Mouse (Mus musculus) right cerebral cortex, postnatal 14 days (tissue): ENCODE measurements around the gene Gdi2.
A peak's percentile ranks its signal among the peaks of the same experiment; 100 is the strongest.
"Not testable (repeated sequence)": the region's sequence is repeated elsewhere in the genome, so short reads cannot be mapped to it uniquely, and the experiment has no call there.

ENCODE experiments used
- DNase-seq: peaks from one replicate; pipeline ENCODE4 v3.0.0; 2022

Gdi2 gene

GRCm38 (mm10) chr13:3537594-3538222 lies at the start of gene Gdi2:
Gene Gdi2, plus strand, starts transcription at chr13:3538063.
- DNase-seq = peak; percentile 93

DNA sequence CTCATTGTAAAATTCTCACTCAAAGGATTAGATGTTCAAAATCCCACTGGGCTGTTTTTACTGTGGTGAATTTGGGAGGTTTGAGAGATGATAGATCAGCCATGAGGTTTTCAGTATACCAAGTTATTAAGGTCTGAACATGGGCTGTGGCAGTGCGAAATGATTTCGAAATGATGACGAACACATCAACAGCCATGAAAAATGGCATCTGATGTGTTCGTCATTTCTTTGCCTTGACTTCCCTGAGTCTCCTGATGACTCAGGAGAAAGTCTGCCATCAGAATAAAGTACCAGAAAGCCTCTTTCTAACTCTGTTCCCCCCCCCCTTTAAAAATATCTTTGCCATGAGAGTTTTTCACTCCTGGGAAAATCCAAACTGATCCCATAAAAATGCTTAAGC lies 42.3 kb upstream of the Gdi2 start:
- DNase-seq = no peak

DNA sequence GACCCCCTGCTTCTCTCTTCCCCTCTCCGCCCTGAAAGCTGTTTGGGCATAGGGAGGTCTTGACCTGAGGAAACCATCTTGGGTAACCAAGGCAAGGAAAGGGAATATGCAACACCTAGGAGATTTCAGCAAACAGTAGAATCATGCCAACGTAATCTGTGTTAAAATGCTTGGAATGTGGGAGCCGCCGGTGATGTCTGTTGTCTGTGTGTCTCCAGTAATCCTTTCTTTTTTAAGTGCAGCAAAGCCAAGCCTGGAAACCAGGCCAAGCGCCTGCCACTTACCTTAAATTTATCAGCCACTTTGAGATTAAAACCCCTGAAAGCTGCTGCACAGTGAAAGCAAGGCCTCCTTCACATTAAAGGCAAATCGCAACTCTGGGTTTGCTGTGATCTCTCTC lies 36.8 kb upstream of the Gdi2 start:
- not testable (repeated sequence) for DNase-seq

DNA sequence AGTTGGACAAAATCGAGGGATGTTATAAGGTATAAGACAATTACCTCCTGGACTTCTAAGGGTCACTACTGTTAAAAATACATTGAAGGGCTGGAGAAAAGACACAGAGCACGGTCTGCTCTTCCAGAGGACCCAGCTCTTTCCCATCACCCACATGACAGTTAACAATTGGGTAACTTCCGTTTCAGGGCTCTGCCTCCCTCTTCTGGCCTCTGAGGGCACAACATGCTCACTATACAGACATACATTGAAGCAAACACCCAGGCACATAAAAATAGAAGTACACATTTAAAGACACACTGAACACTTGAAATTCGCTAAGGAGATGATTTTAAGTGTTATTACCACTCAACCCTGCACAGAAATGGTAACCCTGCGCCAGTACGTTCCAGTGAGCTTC lies 22.5 kb upstream of the Gdi2 start:
- DNase-seq = not testable (repeated sequence)

- DNase-seq = not testable (repeated sequence)
These were observed 18.5 kb upstream of the Gdi2 start for GRCm38 (mm10) chr13:3519357-3519756.

- not testable (repeated sequence) for DNase-seq
These were observed 17.9 kb upstream of the Gdi2 start for GRCm38 (mm10) chr13:3519994-3520393.

DNA sequence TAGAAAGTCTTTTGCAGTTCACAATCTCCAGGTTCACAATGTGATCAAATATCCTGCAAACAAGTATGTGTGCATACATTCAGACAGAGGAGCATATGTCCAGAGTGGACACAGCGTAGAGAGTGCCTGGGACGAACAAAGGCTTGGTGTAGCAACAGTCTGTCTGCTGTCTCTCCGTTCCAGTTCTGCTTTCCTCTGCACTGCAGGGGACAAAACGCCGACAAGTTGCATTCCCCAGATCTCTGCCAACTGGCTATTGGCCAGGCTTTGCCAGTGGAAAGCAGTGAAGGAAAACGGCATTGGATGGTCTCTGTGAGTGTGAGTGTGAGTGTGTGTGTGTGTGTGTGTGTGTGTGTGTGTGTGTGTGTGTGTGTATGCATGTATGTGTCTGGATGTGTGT lies 14.4 kb upstream of the Gdi2 start:
- DNase-seq = peak; percentile 34

DNA sequence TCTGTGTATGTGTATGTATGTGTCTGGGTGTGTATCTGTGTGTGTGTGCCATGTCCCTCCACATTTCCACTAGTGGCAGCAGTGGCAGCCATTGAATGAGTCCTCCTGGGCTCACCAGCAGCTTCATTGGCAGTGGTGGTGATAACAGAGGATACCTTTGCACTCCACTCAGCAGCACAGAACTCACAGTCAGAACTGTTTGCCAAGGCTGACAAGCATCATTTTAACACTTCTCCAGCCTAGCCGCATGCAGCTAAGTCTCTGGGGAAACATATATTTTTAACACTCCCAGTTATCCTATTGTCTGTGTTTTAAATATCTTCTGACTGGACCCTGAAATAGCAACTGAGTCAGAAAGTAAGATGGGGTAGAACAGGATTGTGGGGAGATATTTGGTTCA lies 13.9 kb upstream of the Gdi2 start:
- no peak for DNase-seq

- DNase-seq = no peak
These were observed 12.2 kb upstream of the Gdi2 start for GRCm38 (mm10) chr13:3525611-3526051.

GRCm38 (mm10) chr13:3526328-3526727 lies 11.5 kb upstream of the Gdi2 start:
- DNase-seq = no peak

GRCm38 (mm10) chr13:3530451-3530850 lies 7.4 kb upstream of the Gdi2 start:
- DNase-seq = no peak

DNA sequence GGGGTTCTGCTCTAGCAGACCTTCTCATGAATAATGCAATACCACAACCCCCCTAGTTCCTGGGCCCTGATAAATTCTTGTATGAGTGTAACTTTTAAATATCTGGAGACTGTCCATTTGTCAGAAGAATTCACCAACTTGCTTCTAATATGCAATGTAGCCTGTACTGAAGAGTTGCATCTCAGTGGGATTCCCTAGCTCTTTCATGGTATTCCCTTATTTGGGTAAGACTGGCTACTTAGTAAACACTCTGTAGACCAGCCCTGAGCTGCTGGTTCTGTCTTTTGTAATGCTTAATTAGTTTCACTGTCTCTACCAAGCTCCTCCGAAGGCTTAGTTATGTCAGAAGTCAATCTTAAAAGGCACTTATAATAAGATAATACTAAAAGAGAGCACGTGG lies 6.7 kb upstream of the Gdi2 start:
- DNase-seq = not testable (repeated sequence)

GRCm38 (mm10) chr13:3531692-3532320 lies 6.1 kb upstream of the Gdi2 start:
- DNase-seq = no peak

- DNase-seq = no peak
These were observed 5.4 kb upstream of the Gdi2 start for GRCm38 (mm10) chr13:3532451-3532850.

DNA sequence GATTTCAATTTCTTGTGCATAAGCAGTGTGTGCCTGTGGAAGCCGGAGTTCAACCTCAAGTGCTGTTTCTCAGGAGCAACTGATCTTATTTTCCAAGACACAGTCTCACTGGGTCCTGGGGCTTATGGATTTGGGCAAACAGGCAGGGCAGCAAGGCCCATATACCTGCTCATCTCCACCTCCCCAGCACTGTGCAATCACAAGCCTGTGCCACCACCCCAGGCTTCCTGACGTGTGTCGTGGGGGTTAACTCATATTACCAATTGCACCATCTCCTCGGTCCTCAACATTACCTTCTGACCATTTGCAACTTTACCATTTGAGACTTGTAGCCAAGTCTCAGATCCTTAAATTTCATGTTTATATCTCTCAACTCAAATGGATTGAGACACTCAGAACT lies 3.7 kb upstream of the Gdi2 start:
- DNase-seq = no peak

DNA sequence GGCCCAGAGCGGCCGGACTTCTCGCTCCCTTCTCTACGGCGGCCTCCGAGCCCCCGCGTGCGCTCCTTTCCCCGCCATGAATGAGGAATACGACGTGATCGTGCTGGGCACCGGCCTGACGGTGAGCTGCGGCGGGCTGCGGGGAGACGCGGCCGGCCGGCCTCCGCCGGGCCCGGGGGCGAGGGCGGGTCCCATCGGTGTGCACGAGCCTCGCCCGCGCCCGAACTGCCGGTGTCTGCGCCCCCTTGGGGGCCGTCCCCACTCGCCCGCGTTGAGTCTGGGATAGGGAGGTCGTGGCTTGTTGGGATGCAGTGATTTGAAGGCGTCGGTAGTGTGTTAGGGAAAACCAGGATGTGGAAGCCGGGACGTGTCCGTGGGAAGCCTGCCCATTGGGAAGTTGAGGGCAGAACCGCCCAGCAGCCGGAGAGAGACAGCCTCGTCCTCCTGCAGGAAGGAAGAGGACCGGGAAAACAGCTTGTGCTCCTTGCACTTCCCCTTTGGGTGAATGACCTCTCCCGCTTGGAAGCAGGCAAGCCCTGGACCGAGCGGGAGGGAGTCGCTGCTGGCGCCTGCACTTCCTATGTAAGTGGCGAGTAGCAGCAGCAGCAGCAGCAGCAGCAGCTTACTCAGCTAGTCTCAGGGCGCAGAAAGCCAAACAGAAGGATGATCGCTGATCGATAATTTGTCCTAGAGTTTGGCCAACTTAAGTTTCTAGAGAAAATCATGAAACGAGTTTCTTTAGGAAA lies 533 bp downstream of the Gdi2 start:
- peak; percentile 61 for DNase-seq

- no peak for DNase-seq
These were observed 1.2 kb downstream of the Gdi2 start for GRCm38 (mm10) chr13:3538969-3539562.

DNA sequence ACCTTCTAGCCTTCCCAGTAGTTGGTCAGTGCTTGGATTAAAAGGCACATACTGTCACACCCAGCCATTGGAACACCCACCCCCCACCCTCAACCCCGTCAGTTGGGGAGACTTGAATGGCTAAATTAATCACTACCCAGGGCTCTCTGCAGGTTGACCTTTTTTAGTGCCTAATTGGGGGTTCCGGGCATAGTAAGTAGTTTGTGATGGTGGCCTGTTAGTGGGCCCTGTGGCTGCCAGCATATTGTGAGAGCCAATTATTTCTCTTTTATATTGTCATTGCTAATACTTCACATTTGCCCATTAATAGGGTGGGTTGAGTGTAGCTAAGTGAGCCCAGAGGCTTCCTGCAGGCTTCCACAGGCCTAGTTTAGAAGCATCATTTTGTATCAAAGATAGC lies 2.3 kb downstream of the Gdi2 start:
- DNase-seq = no peak

- no peak for DNase-seq
These were observed 3.4 kb downstream of the Gdi2 start for GRCm38 (mm10) chr13:3541159-3541782.

DNA sequence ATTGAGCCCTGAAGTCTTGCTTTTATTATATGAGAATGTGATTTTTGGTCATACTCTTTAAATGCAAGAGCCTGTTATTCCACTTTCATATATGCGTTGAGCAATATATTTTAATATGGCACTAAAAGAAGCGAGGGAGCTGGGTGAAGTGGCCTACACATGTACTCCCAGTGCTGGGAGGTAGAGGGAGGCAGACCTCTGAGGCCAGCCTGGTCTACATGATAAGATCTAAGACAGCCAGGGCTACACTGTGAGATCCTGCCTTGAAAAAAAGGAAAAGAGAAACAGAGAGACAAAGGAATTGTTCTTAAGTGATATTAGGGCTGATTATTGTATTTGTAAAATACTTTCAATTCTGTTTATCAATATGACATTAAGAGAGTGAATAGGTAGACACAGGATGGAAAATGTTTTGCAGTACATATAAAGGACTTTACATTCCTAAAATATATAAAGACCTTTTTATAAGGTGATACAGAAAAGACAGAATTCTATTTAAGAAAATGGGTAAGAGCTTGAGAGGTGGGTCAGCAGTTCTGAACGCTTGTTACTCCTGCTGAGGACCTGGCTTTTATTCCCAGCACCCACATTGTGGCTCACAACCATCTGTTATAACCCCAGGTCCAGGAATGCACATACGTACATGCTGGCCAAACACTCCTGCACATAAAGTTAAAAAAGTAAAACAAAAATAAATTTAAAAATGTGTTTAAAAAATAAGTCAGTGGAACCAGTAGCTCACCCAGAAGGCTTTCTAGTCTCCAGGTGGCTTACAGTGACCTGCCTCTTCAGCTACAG lies 6.4 kb downstream of the Gdi2 start:
- DNase-seq = no peak

- no peak for DNase-seq
These were observed 7.1 kb downstream of the Gdi2 start for GRCm38 (mm10) chr13:3544925-3545324.

GRCm38 (mm10) chr13:3547410-3547809 lies 9.5 kb downstream of the Gdi2 start:
- DNase-seq = no peak
